Mouse (Mus musculus) liver, adult 2 months (tissue): ENCODE measurements at regions not wholly inside any gene's neighbourhood (a gene's known extent, or its start where the extent isn't known, plus 50 kb on each side); places are given as distances from the start of the nearest gene placed in this dataset.

Source experiments
- DNase-seq: peaks from one replicate; pipeline ENCODE4 v3.0.0-alpha.2; 2011; ENCODE audit warnings: low read depth, low spot score; ENCODE audit errors: extremely low read depth
- H3K27ac ChIP-seq: fragments of 200-500 bp; replicated peaks from 2 replicates; pipeline ENCODE4 v1.5.1; 2012; ENCODE audit warnings: low read depth, mild to moderate bottlenecking, control low read depth, inconsistent platforms, low read length; ENCODE audit not compliant: insufficient read depth
- H3K27me3 ChIP-seq: fragments of 200-500 bp; 2 replicates; pipeline ENCODE4 v1.6.1; 2012; ENCODE audit warnings: mild to moderate bottlenecking, moderate library complexity, low read length, inconsistent platforms; ENCODE audit not compliant: control insufficient read depth, insufficient read depth
- H3K36me3 ChIP-seq: fragments of 200-500 bp; 2 replicates; pipeline ENCODE4 v1.6.1; 2012; ENCODE audit warnings: low read length, inconsistent platforms; ENCODE audit not compliant: control insufficient read depth, insufficient read depth
- H3K4me1 ChIP-seq: fragments of 200-500 bp; 2 replicates; pipeline ENCODE4 v1.6.1; 2011; ENCODE audit warnings: low read length; ENCODE audit not compliant: control insufficient read depth, insufficient read depth
- H3K4me3 ChIP-seq: fragments of 200-500 bp; 2 replicates; pipeline ENCODE4 v1.5.1; 2011; ENCODE audit warnings: low read depth, mild to moderate bottlenecking, control low read depth, low read length, moderate library complexity; ENCODE audit not compliant: insufficient read depth
- H3K79me2 ChIP-seq: fragments of 200-500 bp; 2 replicates; pipeline ENCODE4 v1.6.1; 2012; ENCODE audit warnings: inconsistent platforms, mild to moderate bottlenecking, low read length, moderate library complexity; ENCODE audit not compliant: control insufficient read depth, insufficient read depth
- H3K9ac ChIP-seq: fragments of 200-500 bp; 2 replicates; pipeline ENCODE4 v1.6.1; 2012; ENCODE audit warnings: low read depth, mild to moderate bottlenecking, control low read depth, inconsistent platforms, low read length
- CTCF ChIP-seq: fragments of 200-500 bp; IDR thresholded peaks from 2 replicates; pipeline ENCODE4 v1.5.1; 2011; ENCODE audit warnings: low read depth, low read length, control low read depth
- POLR2A ChIP-seq: fragments of 200-500 bp; IDR thresholded peaks from 2 replicates; pipeline ENCODE4 v1.6.1; 2011; ENCODE audit warnings: low read length, control low read depth; ENCODE audit not compliant: insufficient read depth; ENCODE audit errors: extremely low read depth
- WGBS: fragments of 180-500 bp; shearing (Covaris S2); methylation state at CpG from one replicate; pipeline ENCODE4 v1.1.7; 2018; 5-methylcytosine and 5-hydroxymethylcytosine counted together

- no peak overlapping the region for H3K9ac ChIP-seq
- H3K79me2 ChIP-seq: no peaks in the 10 kb centered on the region
- H3K4me3 ChIP-seq: no peak overlapping the region
- no peak overlapping the region for H3K27ac ChIP-seq
- no peak for TF ChIP-seq POLR2A
- TF ChIP-seq CTCF: no peak
- DNase-seq: no peak
- H3K4me1 ChIP-seq: no peaks in the 10 kb centered on the region
- WGBS: 86% methylated on average over 5 of the region's 5 CpGs
- H3K36me3 ChIP-seq: no peaks in the 10 kb centered on the region
- no peaks in the 10 kb centered on the region for H3K27me3 ChIP-seq
These were observed 51.9 kb upstream of the Myl10 start for GRCm38 (mm10) chr5:136640871-136641619.

GRCm38 (mm10) chr5:136642208-136642607, 50.7 kb upstream of the Myl10 start:
- no peaks in the 10 kb centered on the region for H3K4me1 ChIP-seq
- WGBS: 38% methylated on average over 13 of the region's 13 CpGs
- no peak overlapping the region for H3K27ac ChIP-seq
- TF ChIP-seq POLR2A (no peak), CTCF (no peak)
- H3K36me3 ChIP-seq: no peaks in the 10 kb centered on the region
- H3K27me3 ChIP-seq: no peaks in the 10 kb centered on the region
- H3K4me3 ChIP-seq: no peak overlapping the region
- H3K9ac ChIP-seq: no peak overlapping the region
- DNase-seq: no peak
- no peaks in the 10 kb centered on the region for H3K79me2 ChIP-seq
